Mouse (Mus musculus): ENCODE measurements around the gene Nt5c3.

- TF ChIP-seq CTCF (IDR thresholded peaks at IDR 0.05; ENCODE audit: low read depth, low read length) (no peak), POLR2A (IDR thresholded peaks at IDR 0.05; ENCODE audit: extremely low read depth, insufficient read depth, low read length) (no peak)
Measured at GRCm38 (mm10) chr6:56932464-56932863, 8.7 kb upstream of the Nt5c3 start.

Data from liver, adult 2 months (tissue).